Mouse (Mus musculus): Measurements from ENCODE around the gene Gm3045. TPM values are rescaled to one million over a fixed set of nuclear protein-coding genes. Genes with fewer than 3 reads are reported as not detected.

Gm3045 gene
- polyA plus RNA-seq, 1 experiment from 2014 or later = not detected

- no peaks in the 10 kb centered on the region; the same call in 1 of the 2 replicates for H3K27me3 ChIP-seq
- no peak overlapping the region for H3K9ac ChIP-seq
- H3K4me3 ChIP-seq = no peak overlapping the region
- no peak overlapping the region for H3K4me2 ChIP-seq
- H3K9me3 ChIP-seq = no peaks in the 10 kb centered on the region
- H3K27ac ChIP-seq = no peak overlapping the region
- ATAC-seq (ENCODE audit: insufficient number of reproducible peaks, insufficient read depth, low FRiP score, low TSS enrichment, low read depth) = no peak
- no peaks in the 10 kb centered on the region for H3K4me1 ChIP-seq
- no peaks in the 10 kb centered on the region for H3K36me3 ChIP-seq
- 87% methylated on average over 6 of the region's 6 CpGs for WGBS
These were observed 44.8 kb downstream of the Gm3045 start for GRCm38 (mm10) chr13:56471211-56471610.

- peaks cover 4% of the 10 kb centered on the region; the same call in 1 of the 2 replicates for H3K4me1 ChIP-seq
- WGBS = 69% methylated on average over 9 of the region's 9 CpGs
- no peaks in the 10 kb centered on the region for H3K36me3 ChIP-seq
- no peaks in the 10 kb centered on the region for H3K9me3 ChIP-seq
- H3K4me3 ChIP-seq = no peak overlapping the region
- H3K27ac ChIP-seq = no peak overlapping the region
- no peak for ATAC-seq (ENCODE audit: insufficient number of reproducible peaks, insufficient read depth, low FRiP score, low TSS enrichment, low read depth)
- H3K9ac ChIP-seq = no peak overlapping the region
- no peak overlapping the region for H3K4me2 ChIP-seq
- H3K27me3 ChIP-seq = no peaks in the 10 kb centered on the region; the same call in 1 of the 2 replicates
These were observed 45.6 kb downstream of the Gm3045 start for GRCm38 (mm10) chr13:56471951-56472350.

DNA sequence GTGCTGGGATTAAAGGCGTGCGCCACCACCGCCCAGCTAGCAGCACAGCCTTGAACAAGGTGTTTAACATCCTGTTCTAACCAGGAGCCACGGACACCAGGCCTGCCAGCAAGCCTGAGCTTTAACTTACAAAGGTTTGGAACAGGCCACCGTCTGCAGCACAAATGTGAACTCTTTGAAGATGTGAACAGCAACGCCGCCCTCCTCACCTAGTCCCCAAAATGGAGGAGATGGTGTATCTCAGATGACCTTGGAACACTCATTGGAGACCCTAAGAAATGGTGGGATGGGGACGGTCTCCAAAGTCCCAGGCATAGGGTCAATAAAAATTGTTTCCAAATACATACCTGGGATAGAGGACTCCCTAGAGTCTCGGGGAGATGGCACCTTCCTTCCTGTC, 46.3 kb downstream of the Gm3045 start:
- no peak overlapping the region for H3K27ac ChIP-seq
- peaks cover 8% of the 10 kb centered on the region; the same call in 1 of the 2 replicates for H3K4me1 ChIP-seq
- no peaks in the 10 kb centered on the region for H3K9me3 ChIP-seq
- no peak for ATAC-seq (ENCODE audit: insufficient number of reproducible peaks, insufficient read depth, low FRiP score, low TSS enrichment, low read depth)
- H3K36me3 ChIP-seq = no peaks in the 10 kb centered on the region
- H3K4me3 ChIP-seq = no peak overlapping the region
- 86% methylated on average over 9 of the region's 9 CpGs for WGBS
- H3K27me3 ChIP-seq = no peaks in the 10 kb centered on the region; the same call in 1 of the 2 replicates
- H3K9ac ChIP-seq = no peak overlapping the region
- H3K4me2 ChIP-seq = no peak overlapping the region

- WGBS = 28% methylated on average over 4 of the region's 4 CpGs
- H3K9ac ChIP-seq = no peak overlapping the region
- no peaks in the 10 kb centered on the region; the same call in 1 of the 2 replicates for H3K27me3 ChIP-seq
- H3K4me3 ChIP-seq = no peak overlapping the region
- no peak overlapping the region for H3K4me2 ChIP-seq
- H3K9me3 ChIP-seq = no peaks in the 10 kb centered on the region
- no peak for ATAC-seq (ENCODE audit: insufficient number of reproducible peaks, insufficient read depth, low FRiP score, low TSS enrichment, low read depth)
- H3K4me1 ChIP-seq = peaks cover 8% of the 10 kb centered on the region; the same call in 1 of the 2 replicates
- no peak overlapping the region for H3K27ac ChIP-seq
- no peaks in the 10 kb centered on the region for H3K36me3 ChIP-seq
These were observed 49.0 kb downstream of the Gm3045 start for GRCm38 (mm10) chr13:56475363-56475762.

GRCm38 (mm10) chr13:56476790-56477189, 50.4 kb downstream of the Gm3045 start:
- Histone ChIP-seq H3K9me3 (no peaks in the 10 kb centered on the region), H3K9ac (no peak overlapping the region), H3K36me3 (no peaks in the 10 kb centered on the region), H3K27ac (no peak overlapping the region), H3K4me1 (peaks cover 8% of the 10 kb centered on the region; the same call in 1 of the 2 replicates), H3K4me3 (no peak overlapping the region), H3K4me2 (no peak overlapping the region), H3K27me3 (no peaks in the 10 kb centered on the region; the same call in 1 of the 2 replicates)
- 40% methylated on average over 5 of the region's 5 CpGs for WGBS
- ATAC-seq (ENCODE audit: insufficient number of reproducible peaks, insufficient read depth, low FRiP score, low TSS enrichment, low read depth) = no peak

GRCm38 (mm10) chr13:56477271-56477670, 50.9 kb downstream of the Gm3045 start:
- ATAC-seq (ENCODE audit: insufficient number of reproducible peaks, insufficient read depth, low FRiP score, low TSS enrichment, low read depth) = no peak
- H3K4me2 ChIP-seq = no peak overlapping the region
- no peak overlapping the region for H3K9ac ChIP-seq
- no peaks in the 10 kb centered on the region for H3K9me3 ChIP-seq
- H3K27me3 ChIP-seq = no peaks in the 10 kb centered on the region; the same call in 1 of the 2 replicates
- no peak overlapping the region for H3K4me3 ChIP-seq
- 18% methylated on average over 6 of the region's 6 CpGs for WGBS
- H3K4me1 ChIP-seq = peaks cover 8% of the 10 kb centered on the region; the same call in 1 of the 2 replicates
- no peak overlapping the region for H3K27ac ChIP-seq
- H3K36me3 ChIP-seq = no peaks in the 10 kb centered on the region

- 80% methylated on average over 6 of the region's 6 CpGs for WGBS
- no peak for ATAC-seq (ENCODE audit: insufficient number of reproducible peaks, insufficient read depth, low FRiP score, low TSS enrichment, low read depth)
- H3K4me1 ChIP-seq = peaks cover 8% of the 10 kb centered on the region; the same call in 1 of the 2 replicates
- no peak overlapping the region for H3K9ac ChIP-seq
- no peak overlapping the region for H3K27ac ChIP-seq
- H3K9me3 ChIP-seq = no peaks in the 10 kb centered on the region
- no peaks in the 10 kb centered on the region for H3K36me3 ChIP-seq
- no peaks in the 10 kb centered on the region; the same call in 1 of the 2 replicates for H3K27me3 ChIP-seq
- H3K4me3 ChIP-seq = no peak overlapping the region
- no peak overlapping the region for H3K4me2 ChIP-seq
These were observed 51.6 kb downstream of the Gm3045 start for GRCm38 (mm10) chr13:56478027-56478426.

- Histone ChIP-seq H3K4me1 (peaks cover 3% of the 10 kb centered on the region; the same call in 1 of the 2 replicates), H3K4me2 (no peak within 1 kb of the TSS), H3K36me3 (no peaks in the 10 kb centered on the region), H3K9ac (no peak within 1 kb of the TSS), H3K27ac (no peak within 1 kb of the TSS), H3K9me3 (no peaks in the 10 kb centered on the region), H3K4me3 (no peak within 1 kb of the TSS), H3K27me3 (no peaks in the 10 kb centered on the region)
- WGBS = 81% methylated on average over 3 of the region's 3 CpGs
- ATAC-seq (ENCODE audit: insufficient number of reproducible peaks, insufficient read depth, low FRiP score, low TSS enrichment, low read depth) = no peak
These were observed 55.8 kb downstream of the Gm3045 start, which contains the start of gene Il9 for GRCm38 (mm10) chr13:56482146-56482545. Il9 (minus strand) TSS chr13:56482246.

Other genes with a start within 250 kb of the Gm3045 start
- gene Tifab, start 247.7 kb upstream of the Gm3045 start, polyA plus RNA-seq (2015; fragmentation: Nextera tagmentation; extraction: Ambion mirVana) = 1.1 and 1.7 TPM in 2 replicates
- 1.1 and 2.0 TPM in 2 replicates for gene Neurog1, start 174.4 kb upstream of the Gm3045 start, polyA plus RNA-seq (2015; fragmentation: Nextera tagmentation; extraction: Ambion mirVana)
- 589 and 679 TPM in 2 replicates for gene Cxcl14, start 130.0 kb upstream of the Gm3045 start, polyA plus RNA-seq (2015; fragmentation: Nextera tagmentation; extraction: Ambion mirVana)
- 0.32 and 0.42 TPM in 2 replicates for gene Slc25a48, start 11.8 kb downstream of the Gm3045 start, polyA plus RNA-seq (2015; fragmentation: Nextera tagmentation; extraction: Ambion mirVana)
- gene Il9, start 55.7 kb downstream of the Gm3045 start, polyA plus RNA-seq (2015; fragmentation: Nextera tagmentation; extraction: Ambion mirVana) = not detected in 2 replicates
- 2.8 and 3.0 TPM in 2 replicates for gene Fbxl21, start 95.9 kb downstream of the Gm3045 start, polyA plus RNA-seq (2015; fragmentation: Nextera tagmentation; extraction: Ambion mirVana)
- gene Lect2, start 121.9 kb downstream of the Gm3045 start, polyA plus RNA-seq (2015; fragmentation: Nextera tagmentation; extraction: Ambion mirVana) = 0.44 TPM in 1 of 2 replicates, not detected in the other
- 68.8 TPM in 2 replicates for gene Tgfbi, start 182.9 kb downstream of the Gm3045 start, polyA plus RNA-seq (2015; fragmentation: Nextera tagmentation; extraction: Ambion mirVana)

Measured in embryonic facial prominence, embryonic 13.5 days (tissue).